Mouse (Mus musculus) lung, postnatal 4 days (tissue): ENCODE data around the gene Rfx8.

Experiments used
- DNase-seq, 2 experiments: peaks; one replicate each; pipeline ENCODE4 v3.0.0; 2021

Gene Rfx8

GRCm38 (mm10) chr1:39734311-39734710 is 13.5 kb upstream of the Rfx8 start:
- DNase-seq = peak; percentile 58 to 80

- DNase-seq = no peak
These were observed 13.1 kb upstream of the Rfx8 start for GRCm38 (mm10) chr1:39733876-39734275.

GRCm38 (mm10) chr1:39732081-39732480 is 11.3 kb upstream of the Rfx8 start:
- no peak for DNase-seq

GRCm38 (mm10) chr1:39731543-39731942 is 10.7 kb upstream of the Rfx8 start:
- DNase-seq = peak in 1 of 2 experiments; percentile 53

GRCm38 (mm10) chr1:39730868-39731267 is 10.1 kb upstream of the Rfx8 start:
- no peak for DNase-seq

GRCm38 (mm10) chr1:39729919-39730318 is 9.1 kb upstream of the Rfx8 start:
- no peak for DNase-seq

GRCm38 (mm10) chr1:39721351-39721726 is 542 bp upstream of the Rfx8 start:
- no peak for DNase-seq

GRCm38 (mm10) chr1:39720186-39720585 is 611 bp downstream of the Rfx8 start:
- no peak for DNase-seq

GRCm38 (mm10) chr1:39715551-39715950 is 5.2 kb downstream of the Rfx8 start:
- no peak for DNase-seq

- DNase-seq = no peak
These were observed 6.1 kb downstream of the Rfx8 start for GRCm38 (mm10) chr1:39714729-39715128.

GRCm38 (mm10) chr1:39713842-39714658 is 6.7 kb downstream of the Rfx8 start:
- DNase-seq = peak; percentile 73 to 79

- DNase-seq = no peak
These were observed 7.5 kb downstream of the Rfx8 start for GRCm38 (mm10) chr1:39713300-39713699.

- peak; percentile 48 to 78 for DNase-seq
These were observed 8.5 kb downstream of the Rfx8 start for GRCm38 (mm10) chr1:39712261-39712660.

GRCm38 (mm10) chr1:39710604-39711003 is 10.2 kb downstream of the Rfx8 start:
- DNase-seq = peak; percentile 55 to 64

GRCm38 (mm10) chr1:39710016-39710415 is 10.8 kb downstream of the Rfx8 start:
- no peak for DNase-seq

- DNase-seq = no peak
These were observed 12.0 kb downstream of the Rfx8 start for GRCm38 (mm10) chr1:39708778-39709177.

GRCm38 (mm10) chr1:39702216-39703046 is 18.4 kb downstream of the Rfx8 start:
- peak in 1 of 2 experiments; percentile 16 for DNase-seq

- DNase-seq = peak; percentile 51 to 76
These were observed 19.6 kb downstream of the Rfx8 start for GRCm38 (mm10) chr1:39701274-39701602.

- peak in 1 of 2 experiments; percentile 45 for DNase-seq
These were observed 20.1 kb downstream of the Rfx8 start for GRCm38 (mm10) chr1:39700599-39701273.

- peak; percentile 66 to 80 for DNase-seq
These were observed 22.3 kb downstream of the Rfx8 start for GRCm38 (mm10) chr1:39698456-39698855.

- no peak for DNase-seq
These were observed 25.6 kb downstream of the Rfx8 start for GRCm38 (mm10) chr1:39695198-39695597.

GRCm38 (mm10) chr1:39694756-39695155 is 26.0 kb downstream of the Rfx8 start:
- DNase-seq = no peak

- no peak for DNase-seq
These were observed 28.8 kb downstream of the Rfx8 start for GRCm38 (mm10) chr1:39691974-39692373.
